Mouse (Mus musculus): ENCODE measurements around the gene Nr1d2. TPM values are rescaled to one million over a fixed set of nuclear protein-coding genes. Genes with fewer than 3 reads are reported as not detected.
"Not testable (repeated sequence)": the region's sequence is repeated elsewhere in the genome, so short reads cannot be mapped to it uniquely, and the experiment has no call there.

Gene Nr1d2
- polyA plus RNA-seq, 1 experiment from 2014 or later, result 5.4 TPM

DNA sequence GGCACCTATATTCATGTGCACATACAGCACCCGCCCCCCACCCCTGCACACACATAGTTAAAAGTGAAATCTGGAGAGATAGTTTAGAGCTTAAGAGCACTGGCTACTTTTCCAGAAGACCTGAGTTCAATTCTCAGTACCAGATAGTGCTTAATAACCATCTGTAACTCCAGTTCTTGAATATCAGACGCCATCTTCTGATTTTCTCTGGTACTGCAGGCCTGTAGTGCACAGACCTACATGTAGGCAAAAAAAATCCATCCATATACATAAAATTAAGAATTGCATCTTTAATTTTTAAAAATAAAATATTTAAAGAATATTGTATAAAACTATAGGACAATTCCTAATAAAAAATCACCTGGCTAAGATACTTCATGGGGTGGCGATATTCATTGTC is 22.3 kb upstream of the Nr1d2 start:
- no peaks in the 10 kb centered on the region for H3K27me3 ChIP-seq
- no peak overlapping the region for H3K27ac ChIP-seq
- H3K9me3 ChIP-seq, result no peaks in the 10 kb centered on the region
- H3K9ac ChIP-seq, result no peak overlapping the region
- no peak overlapping the region for H3K4me2 ChIP-seq (replicated peaks)
- WGBS, result 91% methylated on average over 3 of the region's 3 CpGs
- H3K4me3 ChIP-seq, result no peak overlapping the region
- peaks cover 20% of the 10 kb centered on the region for H3K4me1 ChIP-seq
- no peak for ATAC-seq (ENCODE audit: low FRiP score, low read depth)
- peaks cover 11% of the 10 kb centered on the region; the same call in 1 of the 2 replicates for H3K36me3 ChIP-seq

DNA sequence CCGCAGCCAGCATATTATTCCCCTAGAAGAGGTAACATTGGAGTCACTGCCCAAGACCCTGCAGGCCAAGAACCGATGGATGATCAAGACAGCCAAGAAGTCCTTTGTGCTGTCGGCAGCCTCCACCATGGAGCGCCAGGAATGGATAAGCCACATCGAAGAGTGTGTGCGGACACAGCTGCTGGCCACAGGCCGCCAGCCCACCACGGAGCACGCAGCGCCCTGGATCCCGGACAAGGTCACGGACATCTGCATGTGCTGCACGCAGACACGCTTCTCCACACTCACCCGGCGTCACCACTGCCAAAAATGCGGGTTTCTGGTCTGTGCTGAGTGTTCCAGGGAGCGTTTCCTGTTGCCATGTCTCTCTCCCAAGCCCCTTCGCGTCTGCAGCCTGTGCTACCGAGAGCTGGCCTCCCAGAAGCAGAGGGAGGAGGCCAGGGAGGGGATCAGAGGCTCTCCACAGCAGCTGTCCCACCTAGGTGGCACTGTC is 3.8 kb upstream of the Nr1d2 start:
- H3K9me3 ChIP-seq, result no peaks in the 10 kb centered on the region
- H3K4me2 ChIP-seq (replicated peaks), result no peak overlapping the region
- H3K27me3 ChIP-seq, result no peaks in the 10 kb centered on the region
- no peak for ATAC-seq (ENCODE audit: low FRiP score, low read depth)
- H3K4me3 ChIP-seq, result no peak overlapping the region
- H3K36me3 ChIP-seq, result no peaks in the 10 kb centered on the region
- H3K4me1 ChIP-seq, result peaks cover 1% of the 10 kb centered on the region; the same call in 1 of the 2 replicates
- H3K27ac ChIP-seq, result no peak overlapping the region
- H3K9ac ChIP-seq, result no peak overlapping the region
- 85% methylated on average over 21 of the region's 21 CpGs for WGBS

DNA sequence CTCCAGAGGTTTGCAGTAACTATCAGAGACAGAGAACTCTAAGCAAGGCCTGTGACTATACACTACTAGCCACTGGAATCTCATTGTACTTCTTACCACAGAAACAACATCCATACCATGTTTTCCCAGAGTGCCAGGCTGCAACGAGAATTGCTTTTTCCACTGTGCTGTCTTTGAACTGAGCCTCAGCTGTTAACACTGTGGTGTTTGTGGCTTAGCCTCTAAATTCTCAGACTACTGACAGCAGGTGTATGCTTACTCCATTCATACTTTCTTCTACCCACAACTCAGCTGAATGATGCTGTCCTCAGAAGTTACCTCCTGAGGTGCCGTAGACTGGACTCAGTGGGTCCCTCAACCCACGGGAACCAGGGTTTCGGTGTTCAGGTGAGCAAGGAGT is 2.9 kb upstream of the Nr1d2 start:
- Histone ChIP-seq H3K9me3 (no peaks in the 10 kb centered on the region), H3K4me2 (replicated peaks) (no peak overlapping the region), H3K9ac (no peak overlapping the region), H3K36me3 (no peaks in the 10 kb centered on the region), H3K4me3 (no peak overlapping the region), H3K27me3 (no peaks in the 10 kb centered on the region), H3K27ac (no peak overlapping the region), H3K4me1 (peaks cover 4% of the 10 kb centered on the region; the same call in 1 of the 2 replicates)
- no peak for ATAC-seq (ENCODE audit: low FRiP score, low read depth)
- 80% methylated on average over 4 of the region's 4 CpGs for WGBS

DNA sequence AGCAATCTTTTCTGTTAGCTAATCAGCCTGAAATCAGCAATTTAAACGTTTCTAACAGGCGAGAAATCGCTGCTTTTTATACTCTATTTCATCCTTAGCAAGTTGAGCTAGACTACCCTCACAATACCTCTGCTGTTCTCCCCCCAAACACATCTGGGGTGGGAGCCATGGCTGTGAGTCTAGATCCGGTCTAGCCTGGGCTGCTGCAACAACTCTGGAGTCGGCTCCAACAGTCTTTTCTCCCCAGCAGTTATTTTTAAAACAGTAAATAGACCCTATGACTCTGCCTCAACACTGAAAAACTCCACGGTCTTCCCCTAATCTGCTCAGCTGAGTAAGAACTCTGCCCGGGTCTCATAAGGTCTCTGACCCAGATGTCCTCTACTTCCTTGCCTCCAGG is 1.2 kb upstream of the Nr1d2 start:
- 74% methylated on average over 7 of the region's 7 CpGs for WGBS
- Histone ChIP-seq H3K27ac (no peak overlapping the region), H3K4me1 (peaks cover 4% of the 10 kb centered on the region; the same call in 1 of the 2 replicates), H3K4me3 (no peak overlapping the region), H3K36me3 (no peaks in the 10 kb centered on the region), H3K4me2 (replicated peaks) (0 out of 2 replicates have a peak overlapping the region, but pooled peaks have one; percentile 80), H3K9ac (no peak overlapping the region), H3K27me3 (no peaks in the 10 kb centered on the region), H3K9me3 (no peaks in the 10 kb centered on the region)
- ATAC-seq (ENCODE audit: low FRiP score, low read depth), result no peak

DNA sequence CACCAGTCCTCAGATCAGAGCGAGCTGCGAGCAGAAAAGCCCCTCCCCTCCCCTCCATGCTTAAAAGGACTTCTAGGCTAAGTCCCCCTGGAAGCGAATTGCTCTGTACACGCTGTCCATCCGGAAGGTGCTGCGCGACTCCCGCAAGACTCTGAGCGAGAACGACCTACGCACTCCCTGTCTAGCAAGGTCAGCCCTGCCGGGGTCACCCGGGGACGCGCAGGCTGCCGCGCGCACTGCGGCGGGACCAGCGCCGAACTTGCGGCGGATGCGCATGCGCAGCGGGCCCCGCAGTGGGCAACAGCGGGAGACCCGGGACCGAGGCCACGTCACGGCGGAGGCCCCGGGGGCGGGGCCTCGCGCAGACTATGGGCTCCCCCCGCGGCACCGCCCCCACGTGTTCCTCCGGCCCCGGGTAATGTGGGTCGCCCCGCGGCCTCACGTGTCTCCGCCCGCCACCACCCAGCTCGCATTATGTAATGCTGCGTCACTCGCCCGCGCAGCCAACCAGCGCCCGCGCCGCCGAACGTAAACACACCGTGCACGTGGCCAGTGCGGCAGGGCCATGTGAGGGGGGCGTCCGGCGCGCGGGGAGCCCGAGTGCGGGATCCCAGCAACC is 687 bp downstream of the Nr1d2 start:
- Histone ChIP-seq H3K9ac (peak overlapping the region; percentile 77), H3K27ac (peak overlapping the region; percentile 85), H3K36me3 (no peaks in the 10 kb centered on the region), H3K9me3 (no peaks in the 10 kb centered on the region), H3K4me2 (replicated peaks) (peak overlapping the region; percentile 80), H3K4me1 (peaks cover 4% of the 10 kb centered on the region; the same call in 1 of the 2 replicates), H3K4me3 (peak overlapping the region; percentile 77), H3K27me3 (no peaks in the 10 kb centered on the region)
- under 1% methylated on average over 66 of the region's 71 CpGs for WGBS
- peak; percentile 93 for ATAC-seq (ENCODE audit: low FRiP score, low read depth)

DNA sequence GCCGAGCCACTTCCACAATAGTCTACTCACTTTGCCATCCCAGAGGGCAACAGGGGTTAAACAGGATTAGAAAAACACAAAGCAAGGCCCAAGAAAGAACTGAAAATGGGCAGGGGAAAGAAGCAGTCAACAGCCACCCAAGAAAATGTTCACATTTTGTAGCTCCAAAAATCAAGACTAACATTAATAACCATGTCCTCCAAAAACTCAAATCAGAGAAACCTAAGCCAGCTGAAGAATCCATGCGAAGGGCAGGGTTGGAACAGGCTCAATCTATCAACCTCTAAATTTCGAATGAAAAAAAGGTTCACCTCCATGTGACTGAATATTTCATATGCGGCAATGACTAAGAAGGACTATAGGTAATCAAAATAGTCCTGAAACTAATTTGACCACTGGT is 1.5 kb downstream of the Nr1d2 start:
- Histone ChIP-seq H3K9ac (no peak overlapping the region; the same call in 1 of the 2 replicates), H3K27ac (peak overlapping the region; percentile 85; the same call in 1 of the 2 replicates), H3K4me1 (peaks cover 4% of the 10 kb centered on the region; the same call in 1 of the 2 replicates), H3K9me3 (no peaks in the 10 kb centered on the region), H3K4me3 (peak overlapping the region; percentile 77), H3K36me3 (no peaks in the 10 kb centered on the region), H3K27me3 (no peaks in the 10 kb centered on the region), H3K4me2 (replicated peaks) (peak overlapping the region; percentile 80)
- 67% methylated on average over 4 of the region's 4 CpGs for WGBS
- ATAC-seq (ENCODE audit: low FRiP score, low read depth), result no peak

DNA sequence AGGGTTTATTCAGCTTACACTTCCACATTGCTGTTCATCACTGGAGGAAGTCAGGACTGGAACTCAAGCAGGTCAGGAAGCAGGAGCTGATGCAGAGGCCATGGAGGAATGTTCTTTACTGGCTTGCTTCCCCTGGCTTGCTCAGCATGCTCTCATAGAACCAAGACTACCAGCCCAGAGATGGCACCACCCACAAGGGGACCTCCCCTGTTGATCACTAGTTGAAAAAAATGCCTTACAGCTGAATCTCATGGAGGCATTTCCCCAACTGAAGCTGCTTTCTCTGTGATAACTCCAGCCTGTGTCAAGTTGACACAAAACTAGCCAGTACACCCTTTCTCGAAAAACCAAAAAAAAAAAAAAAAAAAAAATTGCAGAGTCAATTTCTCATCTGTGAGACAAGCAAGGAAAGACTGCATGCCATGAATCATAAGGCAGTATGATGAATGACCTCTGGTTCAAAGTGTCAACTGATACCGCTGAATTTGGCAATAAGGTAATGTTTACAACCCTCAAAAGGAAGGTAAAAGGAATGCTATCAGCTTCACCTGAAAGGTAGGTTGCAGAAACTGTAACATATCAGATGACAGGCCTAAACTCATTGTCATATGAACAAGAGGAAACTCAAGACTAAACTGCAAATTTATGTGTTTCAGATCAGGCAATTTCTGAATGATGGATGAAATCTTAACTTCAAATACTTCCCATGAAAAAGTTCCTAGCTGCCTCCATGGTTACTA is 2.3 kb downstream of the Nr1d2 start:
- H3K4me3 ChIP-seq; ATAC-seq (ENCODE audit: low FRiP score, low read depth); H3K4me1 ChIP-seq; H3K9ac ChIP-seq; H3K4me2 ChIP-seq (replicated peaks); H3K27me3 ChIP-seq; H3K27ac ChIP-seq; H3K9me3 ChIP-seq; H3K36me3 ChIP-seq: not testable (repeated sequence)
- 91% methylated on average over 2 of the region's 2 CpGs for WGBS

DNA sequence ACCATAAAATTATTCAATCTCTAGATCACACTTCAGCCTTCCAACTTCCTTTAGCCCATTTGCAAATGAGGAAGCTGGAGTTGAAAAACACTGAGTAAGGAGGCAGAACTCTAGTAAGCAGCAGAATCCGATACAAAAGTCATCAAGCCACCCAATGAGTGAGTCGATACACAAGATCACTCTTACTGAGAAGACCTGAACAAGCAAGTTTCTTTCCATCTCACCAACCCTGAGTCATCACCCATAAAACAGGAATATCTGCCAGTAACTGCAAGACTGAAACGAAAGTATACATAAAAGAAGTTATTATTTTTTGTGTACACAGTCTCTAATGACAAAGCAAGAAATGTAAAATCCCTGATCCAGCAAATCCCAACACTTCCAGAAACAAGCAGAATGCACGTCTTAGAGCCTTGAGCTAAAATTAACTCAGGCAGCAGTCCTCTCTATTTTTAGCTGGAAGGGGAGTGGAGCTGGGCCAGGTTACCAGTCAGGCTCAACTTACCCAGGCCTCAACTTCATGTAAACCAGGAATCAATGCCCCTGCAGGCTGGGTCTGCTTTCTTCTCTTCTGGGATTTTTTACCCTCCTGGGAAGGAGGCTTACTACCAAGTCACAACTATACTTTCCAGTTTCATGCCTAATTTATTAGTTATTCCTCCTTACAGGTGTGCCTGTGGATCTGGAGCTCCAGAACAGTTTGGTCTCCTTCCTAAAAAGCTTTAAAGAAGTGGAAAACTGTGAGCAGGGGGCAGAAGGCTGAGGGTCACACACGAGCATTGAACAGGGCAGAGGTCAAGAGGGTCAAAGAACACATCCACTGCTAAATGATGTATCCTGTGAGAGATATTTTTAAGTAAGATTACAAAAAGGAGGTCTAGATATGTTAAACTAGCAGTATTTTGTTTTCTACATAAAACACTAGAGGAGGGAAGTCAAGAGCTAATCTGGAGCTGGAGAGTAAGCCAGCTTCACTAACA is 4.7 kb downstream of the Nr1d2 start:
- no peak overlapping the region for H3K4me2 ChIP-seq (replicated peaks)
- no peak overlapping the region for H3K27ac ChIP-seq
- no peaks in the 10 kb centered on the region for H3K9me3 ChIP-seq
- no peaks in the 10 kb centered on the region for H3K27me3 ChIP-seq
- peaks cover 4% of the 10 kb centered on the region; the same call in 1 of the 2 replicates for H3K4me1 ChIP-seq
- no peak overlapping the region for H3K9ac ChIP-seq
- no peak overlapping the region for H3K4me3 ChIP-seq
- WGBS, result 53% methylated on average over 5 of the region's 5 CpGs
- ATAC-seq (ENCODE audit: low FRiP score, low read depth), result no peak
- no peaks in the 10 kb centered on the region for H3K36me3 ChIP-seq

DNA sequence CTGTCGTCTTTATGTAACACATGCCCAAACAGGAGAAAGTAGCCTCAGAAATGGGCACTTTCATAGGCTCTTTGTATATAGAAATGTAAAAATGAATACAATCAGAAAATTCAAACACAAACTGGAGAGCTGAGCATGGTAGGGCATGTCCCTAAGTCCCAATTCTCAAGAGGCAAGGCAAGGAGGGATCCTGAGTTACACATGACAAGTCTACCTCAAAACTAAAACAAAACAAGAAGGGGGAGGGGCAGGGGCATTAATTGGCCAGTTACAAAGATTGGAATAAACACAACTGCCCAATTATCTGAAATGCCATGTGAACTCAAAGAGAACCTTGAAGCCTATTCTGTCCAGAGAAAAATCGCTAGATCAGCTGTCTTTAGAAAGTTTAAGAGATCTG is 5.9 kb downstream of the Nr1d2 start:
- 77% methylated on average over 2 of the region's 2 CpGs for WGBS
- no peak for ATAC-seq (ENCODE audit: low FRiP score, low read depth)
- no peaks in the 10 kb centered on the region for H3K36me3 ChIP-seq
- H3K9ac ChIP-seq, result no peak overlapping the region
- H3K4me3 ChIP-seq, result no peak overlapping the region
- H3K9me3 ChIP-seq, result no peaks in the 10 kb centered on the region
- peaks cover 4% of the 10 kb centered on the region; the same call in 1 of the 2 replicates for H3K4me1 ChIP-seq
- H3K27me3 ChIP-seq, result no peaks in the 10 kb centered on the region
- H3K27ac ChIP-seq, result no peak overlapping the region
- H3K4me2 ChIP-seq (replicated peaks), result no peak overlapping the region

DNA sequence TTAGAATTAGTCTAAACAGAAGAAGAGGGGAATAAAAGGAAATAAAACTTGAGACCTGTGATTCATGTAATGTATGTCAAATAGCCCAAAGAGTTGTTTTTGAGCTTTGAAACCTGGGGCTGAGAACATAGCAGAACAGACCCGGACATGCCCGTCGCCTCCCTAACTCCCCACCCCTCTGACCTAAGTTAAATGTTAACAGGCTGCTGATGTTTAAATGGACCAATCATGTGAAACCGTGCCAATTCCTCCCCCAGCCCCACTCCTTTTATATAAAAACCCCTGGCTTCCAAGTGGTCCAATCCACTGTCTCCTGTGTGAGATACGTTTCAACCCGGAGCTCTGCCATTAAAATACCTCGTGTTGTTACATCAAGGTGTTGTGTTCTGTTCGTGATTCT is 7.1 kb downstream of the Nr1d2 start:
- not testable (repeated sequence) for H3K27ac ChIP-seq; H3K4me2 ChIP-seq (replicated peaks); H3K4me1 ChIP-seq; H3K4me3 ChIP-seq; H3K9ac ChIP-seq; H3K9me3 ChIP-seq; H3K27me3 ChIP-seq; ATAC-seq (ENCODE audit: low FRiP score, low read depth); H3K36me3 ChIP-seq
- WGBS, result 91% methylated on average over 8 of the region's 8 CpGs

DNA sequence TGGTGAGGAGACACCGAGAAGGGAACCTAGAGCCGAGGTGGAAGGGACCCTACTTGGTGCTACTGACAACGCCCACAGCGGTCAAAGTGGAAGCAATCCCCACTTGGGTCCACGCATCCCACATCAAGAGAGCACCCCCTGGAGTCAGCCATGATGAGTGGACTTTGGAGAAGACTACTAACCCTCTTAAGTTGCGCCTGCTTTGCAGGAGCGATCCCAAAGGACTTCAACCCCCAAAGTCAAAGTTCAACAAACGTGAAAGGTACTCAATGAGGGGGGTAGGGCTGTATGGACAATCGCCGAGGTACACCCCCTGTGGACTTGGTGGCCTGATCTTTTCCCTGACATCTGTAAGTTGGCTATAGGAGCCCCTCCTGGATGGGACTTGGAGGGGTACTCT is 9.2 kb downstream of the Nr1d2 start:
- ATAC-seq (ENCODE audit: low FRiP score, low read depth); H3K27me3 ChIP-seq; H3K4me2 ChIP-seq (replicated peaks); H3K9ac ChIP-seq; H3K36me3 ChIP-seq; H3K9me3 ChIP-seq; H3K4me3 ChIP-seq; H3K27ac ChIP-seq; H3K4me1 ChIP-seq: not testable (repeated sequence)
- 95% methylated on average over 10 of the region's 10 CpGs for WGBS

DNA sequence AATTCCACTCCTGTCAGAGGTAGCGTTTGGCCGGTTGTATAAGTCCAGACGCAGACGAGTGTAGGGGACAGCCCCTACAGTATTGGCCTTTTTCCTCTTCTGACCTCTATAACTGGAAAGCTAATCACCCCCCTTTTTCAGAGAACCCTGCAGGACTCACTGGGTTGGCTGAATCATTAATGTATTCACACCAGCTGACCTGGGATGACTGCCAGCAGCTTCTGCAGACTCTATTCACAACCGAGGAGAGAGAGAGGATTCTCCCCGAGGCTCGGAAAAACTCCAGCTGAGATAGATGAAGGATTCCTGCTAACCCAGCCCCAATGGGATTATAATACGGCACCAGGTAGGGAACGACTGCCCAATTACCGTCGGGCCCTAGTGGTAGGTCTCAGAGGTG is 12.7 kb downstream of the Nr1d2 start:
- H3K9ac ChIP-seq; H3K4me2 ChIP-seq (replicated peaks); H3K27me3 ChIP-seq; H3K36me3 ChIP-seq; H3K9me3 ChIP-seq; ATAC-seq (ENCODE audit: low FRiP score, low read depth); H3K4me3 ChIP-seq; H3K27ac ChIP-seq; H3K4me1 ChIP-seq: not testable (repeated sequence)
- WGBS, result 74% methylated on average over 11 of the region's 11 CpGs
